Mouse (Mus musculus): Measurements from ENCODE around the gene Rnf7.

Rnf7 gene

DNA sequence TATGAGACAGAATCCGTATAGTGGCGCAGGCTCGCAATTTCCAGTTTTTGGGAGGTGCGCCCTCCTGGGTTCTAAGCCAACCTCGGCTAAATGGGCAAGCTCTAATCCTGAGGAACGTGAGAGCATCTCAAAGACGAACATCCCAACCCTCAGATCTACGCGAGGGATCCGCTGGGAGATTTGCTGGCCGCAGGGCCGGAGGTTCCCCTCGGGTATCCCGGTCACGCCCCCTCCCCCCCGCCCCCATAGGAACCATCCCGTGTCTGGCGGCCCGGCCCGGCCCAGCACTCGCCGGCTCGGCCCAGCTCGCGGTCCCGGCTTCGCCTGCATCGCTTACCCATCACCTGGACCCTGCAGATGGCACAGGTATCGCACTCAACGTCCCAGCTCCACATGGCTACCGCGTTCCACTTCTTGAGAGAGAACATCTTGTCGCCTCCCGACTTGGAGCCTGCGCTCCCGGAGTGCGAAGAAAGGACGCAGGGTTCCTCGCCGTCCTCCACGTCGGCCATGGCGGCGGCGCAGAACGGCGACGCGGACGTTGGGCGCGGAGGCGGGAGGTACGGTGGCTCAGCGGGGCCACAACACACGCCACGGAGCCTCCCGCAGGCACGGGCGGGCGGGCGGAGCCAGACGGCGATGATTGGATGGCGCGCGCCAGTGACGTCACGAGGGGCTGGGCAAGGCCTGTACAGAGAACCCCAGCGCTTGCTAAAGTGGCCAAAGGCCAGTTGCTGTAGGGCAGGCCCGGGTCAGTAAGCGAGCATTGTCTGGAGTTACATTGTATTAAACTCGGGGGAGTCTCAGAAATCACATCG lies at the start of gene Rnf7:
Rnf7 (minus strand) TSS at position 605 of the 818 bp plus-strand sequence.
- WGBS = under 1% methylated on average over 74 of the region's 74 CpGs

GRCm38 (mm10) chr9:96526011-96526410 lies 47.5 kb upstream of the Rnf7 start:
- 95% methylated on average over 4 of the region's 4 CpGs for WGBS

DNA sequence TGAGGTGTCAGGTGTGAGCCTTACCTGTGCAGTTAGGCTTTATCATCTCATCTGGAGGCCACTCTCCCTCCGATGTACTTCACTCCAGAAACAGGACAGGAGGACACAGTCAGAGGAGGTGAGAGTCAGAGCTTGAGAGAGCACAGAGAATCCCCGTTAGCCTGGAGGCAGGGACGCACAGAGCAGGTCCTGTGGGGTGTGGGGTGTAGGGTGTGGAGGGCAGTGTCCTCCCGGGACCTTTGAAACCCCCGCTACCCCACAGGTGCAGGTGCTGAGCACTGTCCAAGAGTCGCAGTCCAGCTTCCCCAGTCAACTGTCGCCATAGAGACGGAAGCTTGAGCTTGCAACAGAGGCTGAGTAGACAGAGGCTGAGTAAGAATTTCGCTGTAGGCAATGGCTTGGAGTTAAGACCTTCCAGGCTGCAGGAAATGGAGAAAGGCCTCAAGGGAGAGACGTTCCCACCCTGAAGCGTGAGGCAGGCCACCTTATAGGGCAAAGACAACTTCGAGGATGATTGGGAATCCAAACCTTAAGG lies 46.6 kb upstream of the Rnf7 start, which contains the start of gene Gm28729:
Gm28729 (minus strand) TSS at position 293 of the 535 bp plus-strand sequence.
- 53% methylated on average over 12 of the region's 12 CpGs for WGBS

- WGBS = 91% methylated on average over 5 of the region's 5 CpGs
Measured at GRCm38 (mm10) chr9:96523148-96523547, 44.7 kb upstream of the Rnf7 start.

DNA sequence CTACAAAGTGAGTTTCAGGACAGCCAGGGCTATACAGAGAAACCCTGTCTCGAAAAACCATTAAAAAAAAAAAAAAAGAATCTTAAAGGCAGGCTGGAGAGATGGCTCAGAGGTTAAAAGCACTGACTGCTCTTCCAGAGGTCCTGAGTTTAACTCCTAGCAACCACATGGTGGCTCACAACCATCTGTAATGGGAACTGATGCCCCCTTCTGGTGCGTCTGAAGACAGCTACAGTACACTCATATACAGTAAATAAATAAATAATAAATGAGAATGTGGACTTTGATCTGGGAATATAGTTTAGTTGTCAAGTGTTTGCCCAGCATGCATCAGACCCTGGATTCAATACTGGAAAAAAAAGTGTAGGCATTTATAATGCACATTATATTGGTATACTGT lies 43.1 kb upstream of the Rnf7 start:
- 93% methylated on average over 2 of the region's 2 CpGs for WGBS

- WGBS = 51% methylated on average over 4 of the region's 4 CpGs
Measured at GRCm38 (mm10) chr9:96517429-96517828, 39.0 kb upstream of the Rnf7 start.

DNA sequence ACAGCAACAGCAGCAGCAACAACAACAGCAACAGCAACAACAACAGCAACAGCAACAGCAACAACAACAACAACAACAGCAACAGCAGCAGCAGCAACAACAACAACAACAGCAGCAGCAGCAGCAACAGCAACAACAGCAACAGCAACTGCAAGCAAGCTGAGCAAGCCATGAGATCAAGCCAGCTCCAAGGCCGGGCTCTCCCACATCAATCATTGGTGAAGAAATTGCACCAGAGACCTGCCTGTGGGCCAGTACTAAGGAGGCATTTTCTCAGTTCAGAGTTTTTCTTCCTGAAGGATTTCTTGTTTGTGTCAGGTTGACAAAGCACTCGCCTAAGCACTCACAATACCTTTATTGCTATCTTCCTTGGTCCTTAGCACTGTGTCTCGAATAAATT lies 38.3 kb upstream of the Rnf7 start:
- 76% methylated on average over 3 of the region's 3 CpGs for WGBS

DNA sequence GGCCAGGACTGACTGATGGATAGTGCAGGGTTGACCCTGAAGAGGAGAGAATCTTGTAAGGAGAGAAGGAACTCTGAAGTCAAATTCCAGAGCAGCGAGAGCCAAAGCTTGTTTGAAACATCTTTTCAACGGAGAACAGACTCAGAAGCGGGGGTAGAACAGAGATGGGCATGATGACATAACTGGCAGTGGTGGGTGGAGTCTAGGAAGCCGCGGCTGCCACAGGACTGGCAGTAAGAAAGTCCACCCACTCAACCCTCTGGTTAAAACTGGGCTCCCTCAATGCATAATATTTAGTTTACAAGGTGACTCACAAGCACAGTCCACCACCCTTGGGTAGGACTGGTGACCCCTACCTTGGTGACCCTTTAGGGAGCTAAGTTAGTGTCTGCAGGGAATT lies 37.3 kb upstream of the Rnf7 start:
- WGBS = 53% methylated on average over 5 of the region's 5 CpGs

DNA sequence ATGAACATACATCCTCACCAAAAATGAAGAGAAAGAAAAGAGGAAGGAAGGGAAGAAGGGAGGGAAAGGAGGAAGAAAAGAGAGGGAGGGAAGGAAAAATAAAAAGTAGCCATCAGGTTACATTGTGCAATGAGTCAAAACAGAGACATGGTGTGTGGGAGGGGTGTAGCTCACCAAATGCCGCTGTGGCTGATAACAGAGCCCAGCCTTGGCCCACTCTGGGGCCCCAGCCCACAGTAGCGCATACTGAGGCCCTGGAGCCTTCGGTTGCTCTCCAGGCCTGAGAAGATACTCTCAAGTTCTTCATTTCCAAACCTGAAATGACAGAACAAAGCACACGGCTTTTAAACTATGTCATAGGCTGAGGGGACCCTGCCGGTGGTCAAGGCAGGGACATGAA lies 35.8 kb upstream of the Rnf7 start:
- 77% methylated on average over 5 of the region's 5 CpGs for WGBS

GRCm38 (mm10) chr9:96506011-96506498 lies 27.6 kb upstream of the Rnf7 start:
- WGBS = 52% methylated on average over 10 of the region's 10 CpGs

DNA sequence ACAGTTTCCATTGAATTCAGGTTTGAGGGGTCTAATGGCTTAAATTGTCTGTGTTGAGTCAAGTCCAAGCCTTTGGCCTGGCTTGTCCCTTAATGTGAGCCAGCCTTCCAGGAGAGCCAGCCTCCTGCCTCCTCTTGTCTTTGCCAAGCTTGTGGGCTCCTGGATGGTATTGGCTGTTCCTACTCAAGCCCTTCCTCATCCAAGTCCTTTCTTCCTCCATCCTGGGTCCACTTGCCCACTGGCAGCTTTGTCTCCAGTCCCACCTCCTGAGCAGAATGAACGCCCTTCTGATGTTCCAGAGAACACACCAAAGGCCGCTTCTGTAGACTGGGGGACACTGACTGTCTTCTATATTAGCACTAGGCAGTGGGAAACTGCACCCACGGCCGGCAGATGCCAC lies 26.7 kb upstream of the Rnf7 start:
- 80% methylated on average over 4 of the region's 4 CpGs for WGBS

GRCm38 (mm10) chr9:96504116-96504895 lies 25.8 kb upstream of the Rnf7 start:
- 85% methylated on average over 17 of the region's 17 CpGs for WGBS

DNA sequence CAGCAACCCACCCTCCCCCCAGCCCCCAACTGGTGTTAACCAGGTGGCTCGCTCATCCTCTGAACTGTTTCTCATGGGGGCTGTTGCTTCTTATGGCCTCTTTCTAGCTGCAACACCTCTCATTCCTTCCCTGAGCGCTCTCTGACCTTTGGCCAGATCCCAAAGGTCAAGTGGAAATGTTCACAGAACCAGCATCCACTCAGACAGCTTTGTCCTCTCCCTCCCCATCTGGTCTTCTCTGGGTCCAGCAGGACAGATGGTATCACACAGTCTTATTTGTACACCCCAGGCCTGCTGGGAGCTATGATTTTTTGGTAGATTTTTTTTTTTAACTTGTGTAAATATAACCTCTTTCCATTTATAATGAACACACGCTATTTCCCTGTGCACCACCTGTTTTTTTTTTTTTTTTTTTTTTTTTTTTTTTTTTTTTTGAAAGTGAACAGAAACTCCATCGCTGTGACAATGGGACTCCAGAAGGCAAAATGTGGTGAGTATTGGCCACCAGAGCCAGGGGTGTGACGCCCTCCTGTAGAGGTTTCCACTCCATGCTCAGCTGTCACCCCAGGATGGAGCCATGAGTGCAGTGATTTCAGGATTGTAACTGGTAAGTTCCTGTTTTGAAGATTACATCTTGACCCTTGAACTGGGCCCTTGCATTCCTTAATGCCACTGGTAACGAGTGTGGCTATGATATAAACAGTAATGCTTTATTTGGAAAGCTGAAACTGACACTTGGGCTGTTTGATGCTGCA lies 24.6 kb upstream of the Rnf7 start:
- whole genome bisulfite sequencing = 67% methylated on average over 6 of the region's 6 CpGs

- WGBS = 58% methylated on average over 7 of the region's 7 CpGs
Measured at GRCm38 (mm10) chr9:96501217-96501616, 22.7 kb upstream of the Rnf7 start.

GRCm38 (mm10) chr9:96493212-96493611 lies 14.7 kb upstream of the Rnf7 start:
- WGBS = 50% methylated on average over 3 of the region's 3 CpGs

GRCm38 (mm10) chr9:96491810-96492209 lies 13.3 kb upstream of the Rnf7 start:
- 33% methylated on average over 12 of the region's 12 CpGs for WGBS

DNA sequence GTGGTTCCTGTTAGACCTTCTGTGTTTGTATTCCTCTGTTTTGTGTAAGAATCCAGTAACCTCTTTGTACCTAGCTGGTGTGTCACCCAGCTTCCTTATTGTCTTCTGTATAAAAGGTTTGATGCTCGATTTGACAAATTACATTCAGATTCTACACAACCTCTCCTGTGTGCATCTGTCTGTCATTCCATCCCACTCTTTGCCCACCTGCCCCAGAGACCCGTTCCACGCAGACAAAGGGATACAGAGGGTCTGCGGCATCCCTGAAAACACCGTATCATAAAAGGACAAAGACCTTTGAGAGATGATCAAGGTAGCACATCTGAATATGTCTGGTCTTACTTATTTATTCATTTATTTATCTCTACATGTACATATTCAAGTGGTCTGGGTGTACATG lies 9.4 kb upstream of the Rnf7 start:
- WGBS = 93% methylated on average over 5 of the region's 5 CpGs

DNA sequence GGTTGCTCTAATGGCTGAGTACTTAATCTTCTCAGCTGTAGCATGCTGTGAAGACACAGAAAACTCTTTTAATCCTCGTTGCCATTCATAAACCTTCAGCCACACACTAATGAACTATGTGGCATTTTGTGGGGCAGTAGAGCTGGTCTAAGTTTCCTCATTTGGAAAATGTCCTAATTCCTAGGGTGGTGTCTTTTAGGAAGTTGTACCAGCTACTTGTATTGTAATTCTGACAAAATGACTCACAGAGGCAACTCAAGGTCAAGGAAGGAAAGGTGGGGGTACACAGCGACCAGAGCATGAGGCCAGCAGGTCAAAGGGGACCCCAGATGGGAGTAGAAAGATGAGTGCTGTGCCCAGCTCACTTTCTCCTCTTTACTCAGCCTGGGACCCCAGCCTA lies 5.2 kb upstream of the Rnf7 start:
- 32% methylated on average over 2 of the region's 2 CpGs for WGBS

DNA sequence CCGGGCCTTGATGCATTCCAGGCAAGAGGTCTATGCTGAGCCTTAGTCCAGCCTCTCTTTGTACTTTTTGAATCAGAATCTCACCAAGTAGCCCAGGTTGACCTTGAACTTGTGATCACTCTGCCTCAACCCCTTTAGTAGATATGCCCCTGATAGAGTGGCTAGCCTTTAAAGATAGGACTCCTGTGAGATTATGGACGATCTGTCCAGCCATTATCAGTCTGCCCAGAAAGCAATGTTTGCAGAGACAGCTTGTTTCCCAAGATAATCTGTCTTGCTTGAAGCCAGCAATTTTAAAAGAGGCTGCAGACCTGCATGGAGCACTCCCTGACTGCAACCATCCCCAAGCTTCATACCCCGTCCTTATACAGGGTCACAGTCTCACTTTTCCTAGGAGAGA lies 4.6 kb upstream of the Rnf7 start:
- 75% methylated on average over 3 of the region's 3 CpGs for WGBS

DNA sequence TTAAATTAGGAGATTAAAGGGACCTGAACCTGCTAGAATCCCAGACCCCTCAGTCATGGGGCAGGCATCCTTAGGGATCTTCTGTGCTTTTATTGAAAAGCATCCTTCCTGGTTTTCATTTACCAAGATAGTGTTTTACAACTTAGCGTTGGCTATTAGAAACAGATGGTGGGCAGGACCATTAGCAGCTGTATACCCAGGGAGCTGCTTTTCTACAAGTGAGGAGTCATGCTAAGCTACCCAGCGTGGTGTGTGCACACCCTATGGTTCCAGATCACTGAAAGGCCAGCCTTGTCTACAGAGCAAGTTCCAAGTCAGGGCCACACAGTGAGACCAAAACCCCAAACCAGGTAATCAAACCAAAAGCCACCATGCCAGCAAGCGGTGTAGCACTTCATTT lies 6.1 kb downstream of the Rnf7 start:
- 77% methylated on average over 3 of the region's 3 CpGs for WGBS

GRCm38 (mm10) chr9:96471681-96472080 lies 6.8 kb downstream of the Rnf7 start:
- WGBS = 73% methylated on average over 4 of the region's 4 CpGs
